Comparison of ENCODE assay signal across 20 mouse cellular contexts in the genomic region with DNA sequence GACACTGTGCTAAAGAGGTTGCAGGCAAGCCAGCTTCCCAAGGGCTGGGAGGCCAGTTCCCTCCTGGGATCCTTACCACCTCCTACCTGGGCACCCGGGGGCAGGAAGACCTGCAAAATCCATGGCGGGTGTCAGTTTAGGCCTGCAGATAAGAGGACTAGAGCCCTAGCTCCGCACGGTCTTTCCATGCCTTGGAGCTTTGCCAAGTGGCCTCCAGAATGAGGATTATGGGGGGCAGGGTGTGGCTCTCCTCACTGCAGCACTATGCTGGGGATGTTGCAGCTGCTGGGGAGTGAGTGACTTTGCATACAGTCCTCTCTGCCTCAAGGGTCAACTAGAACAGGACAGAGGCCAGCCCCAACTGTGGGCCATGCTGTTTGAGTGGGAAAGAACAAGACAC. TPM values are rescaled to one million over a fixed set of nuclear protein-coding genes. Genes with fewer than 3 reads are reported as not detected.
A peak's percentile ranks its signal among the peaks of the same experiment; 100 is the strongest.
DNase-seq lines count a peak whose midpoint lies in the region; ATAC-seq and TF ChIP-seq lines count a peak whose summit lies in the region.
"Had no signal": no experiment of that assay in that cellular context is flagged by ENCODE, and none has a peak within 500 bp of the region (broad histone marks: within the 10 kb centered on the region; RNA-seq: fewer than 3 reads in every experiment).

No protein-coding gene starts in this region.

- H3K9ac ChIP-seq in heart, embryonic 13.5 days = peak overlapping the region; percentile 58; the same call in 1 of the 2 replicates
- no peak overlapping the region for H3K9ac ChIP-seq in lung, embryonic 14.5 days
- no peak overlapping the region for H3K9ac ChIP-seq in intestine, embryonic 15.5 days
- H3K9ac ChIP-seq in intestine, embryonic 16.5 days (ENCODE audit: low read depth, low read length) = 0 out of 2 replicates have a peak overlapping the region, but pooled peaks have one; percentile 6
- H3K9ac ChIP-seq: embryonic facial prominence, embryonic 12.5 days; liver, embryonic 12.5 days; stomach, embryonic 15.5 days had no signal

- no peaks in the 10 kb centered on the region for H3K27me3 ChIP-seq in heart, embryonic 13.5 days (replicated peaks)
- H3K27me3 ChIP-seq in lung, embryonic 14.5 days (ENCODE audit: insufficient read depth, low read length) = no peaks in the 10 kb centered on the region
- H3K27me3 ChIP-seq in intestine, embryonic 15.5 days (replicated peaks) = no peaks in the 10 kb centered on the region
- no peaks in the 10 kb centered on the region for H3K27me3 ChIP-seq in intestine, embryonic 16.5 days (replicated peaks; ENCODE audit: control insufficient read depth, insufficient read depth, low read length)
- H3K27me3 ChIP-seq: embryonic facial prominence, embryonic 12.5 days; liver, embryonic 12.5 days; stomach, embryonic 15.5 days had no signal

- H3K9me3 ChIP-seq in heart, embryonic 13.5 days = no peaks in the 10 kb centered on the region
- no peaks in the 10 kb centered on the region for H3K9me3 ChIP-seq in lung, embryonic 14.5 days (ENCODE audit: low read depth, low read length)
- H3K9me3 ChIP-seq in intestine, embryonic 15.5 days = no peaks in the 10 kb centered on the region
- H3K9me3 ChIP-seq in intestine, embryonic 16.5 days (ENCODE audit: control insufficient read depth, low read length) = no peaks in the 10 kb centered on the region
- H3K9me3 ChIP-seq: embryonic facial prominence, embryonic 12.5 days; liver, embryonic 12.5 days; midbrain, embryonic 10.5 days; stomach, embryonic 15.5 days had no signal

- no peak overlapping the region for H3K4me3 ChIP-seq in heart, embryonic 13.5 days
- H3K4me3 ChIP-seq in lung, embryonic 14.5 days (ENCODE audit: low read depth, low read length) = no peak overlapping the region
- H3K4me3 ChIP-seq in intestine, embryonic 15.5 days (replicated peaks) = no peak overlapping the region
- no peak overlapping the region for H3K4me3 ChIP-seq in intestine, embryonic 16.5 days (ENCODE audit: low read length)
- H3K4me3 ChIP-seq: embryonic facial prominence, embryonic 12.5 days; liver, embryonic 12.5 days; midbrain, embryonic 10.5 days; myocyte; stomach, embryonic 15.5 days had no signal

- H3K4me1 ChIP-seq in heart, embryonic 13.5 days = peaks cover 93% of the 10 kb centered on the region
- H3K4me1 ChIP-seq in lung, embryonic 14.5 days (ENCODE audit: insufficient read depth) = peaks cover 19% of the 10 kb centered on the region
- peaks cover 81% of the 10 kb centered on the region for H3K4me1 ChIP-seq in intestine, embryonic 15.5 days (replicated peaks)
- H3K4me1 ChIP-seq in intestine, embryonic 16.5 days (ENCODE audit: control insufficient read depth, insufficient read depth, low read length) = peaks cover 68% of the 10 kb centered on the region

- ATAC-seq in heart, embryonic 13.5 days (ENCODE audit: extremely low read depth, insufficient number of reproducible peaks, low FRiP score, low TSS enrichment) = no peak
- no peak for ATAC-seq in lung, embryonic 14.5 days (ENCODE audit: insufficient read depth)
- ATAC-seq in intestine, embryonic 15.5 days = peak; percentile 54
- peak; percentile 57 for ATAC-seq in intestine, embryonic 16.5 days
- ATAC-seq: forebrain, embryonic 16.5 days; hindbrain, postnatal 0 days; liver, embryonic 12.5 days; lung, postnatal 0 days had no signal

- no peak for TF ChIP-seq CTCF in lung, embryonic 14.5 days (IDR thresholded peaks at IDR 0.05; ENCODE audit: low read depth)

- DNase-seq in heart, postnatal 4 days = no peak
- peak; percentile 65 for DNase-seq in lung, embryonic 14.5 days
- DNase-seq in lung, postnatal 4 days = no peak
- no peak for DNase-seq in right cerebral cortex, postnatal 25 days
- DNase-seq: kidney, adult 8-10 months; kidney, postnatal 25 days; layer of hippocampus, adult 9-11 months; spleen, adult 18-20 months; thymus, postnatal 14 days had no signal

- H3K27ac ChIP-seq in heart, embryonic 13.5 days (replicated peaks) = peak overlapping the region; percentile 48; the same call in 1 of the 2 replicates
- no peak overlapping the region for H3K27ac ChIP-seq in lung, embryonic 14.5 days (ENCODE audit: low read depth)
- H3K27ac ChIP-seq in intestine, embryonic 15.5 days = no peak overlapping the region
- H3K27ac ChIP-seq in intestine, embryonic 16.5 days (ENCODE audit: low read length) = no peak overlapping the region
- H3K27ac ChIP-seq: embryonic facial prominence, embryonic 12.5 days; hindbrain, postnatal 0 days; liver, embryonic 12.5 days; midbrain, embryonic 10.5 days; stomach, embryonic 15.5 days had no signal

- H3K36me3 ChIP-seq in heart, embryonic 13.5 days = peaks cover 21% of the 10 kb centered on the region
- H3K36me3 ChIP-seq in lung, embryonic 14.5 days (ENCODE audit: insufficient read depth) = peaks cover 15% of the 10 kb centered on the region
- no peaks in the 10 kb centered on the region for H3K36me3 ChIP-seq in intestine, embryonic 15.5 days
- H3K36me3 ChIP-seq in intestine, embryonic 16.5 days (ENCODE audit: control insufficient read depth, insufficient read depth, low read length) = no peaks in the 10 kb centered on the region
- H3K36me3 ChIP-seq: liver, embryonic 12.5 days; midbrain, embryonic 10.5 days had no signal

- no peak overlapping the region for H3K4me2 ChIP-seq in heart, embryonic 13.5 days
- H3K4me2 ChIP-seq in lung, embryonic 14.5 days = no peak overlapping the region
- no peak overlapping the region for H3K4me2 ChIP-seq in intestine, embryonic 15.5 days (replicated peaks)
- no peak overlapping the region for H3K4me2 ChIP-seq in intestine, embryonic 16.5 days (ENCODE audit: low read depth, low read length)
- H3K4me2 ChIP-seq: embryonic facial prominence, embryonic 12.5 days; liver, embryonic 12.5 days; stomach, embryonic 15.5 days had no signal

- 5% methylated on average over 4 of the region's 4 CpGs for WGBS in heart, embryonic 13.5 days
- WGBS in lung, embryonic 14.5 days = 22% methylated on average over 4 of the region's 4 CpGs
- WGBS in intestine, embryonic 15.5 days = 34% methylated on average over 4 of the region's 4 CpGs
- WGBS in intestine, embryonic 16.5 days = 29% methylated on average over 4 of the region's 4 CpGs

RNA-seq across cellular contexts. Expression of a gene that starts 14.1 kb away (rescaled TPM):
- polyA plus RNA-seq in heart, embryonic 13.5 days (2015; fragmentation: Nextera tagmentation; extraction: Ambion mirVana) = 94.2 and 108 TPM in 2 replicates
- total RNA-seq in heart, postnatal 4 days (2021) = 100 to 1,000 TPM; 118 TPM
- polyA plus RNA-seq in lung, embryonic 14.5 days (2014; fragmentation: Nextera tagmentation; extraction: Ambion mirVana) = 88.0 and 95.5 TPM in 2 replicates
- polyA plus RNA-seq in intestine, embryonic 15.5 days (2015; fragmentation: Nextera tagmentation; extraction: Ambion mirVana) = 114 and 120 TPM in 2 replicates
- polyA plus RNA-seq in intestine, embryonic 16.5 days (2015; fragmentation: Nextera tagmentation; extraction: Ambion mirVana) = 52.8 and 53.8 TPM in 2 replicates

Comparison
In these comparisons a context has a peak if more than half of its experiments do, and no peak if none do; other contexts are left out.
1. H3K9ac ChIP-seq: peak in heart, embryonic 13.5 days (single experiment) and intestine, embryonic 16.5 days (single experiment); none in lung, embryonic 14.5 days (single experiment) and intestine, embryonic 15.5 days (single experiment).
2. ATAC-seq: peak in intestine, embryonic 15.5 days (single experiment) and intestine, embryonic 16.5 days (single experiment); none in heart, embryonic 13.5 days (single experiment) and lung, embryonic 14.5 days (single experiment).